Mouse (Mus musculus) hindbrain, embryonic 13.5 days (tissue): ENCODE measurements at regions not wholly inside any gene's neighbourhood (a gene's known extent, or its start where the extent isn't known, plus 50 kb on each side); places are given as distances from the start of the nearest gene placed in this dataset.

Experiments
- ATAC-seq: fragments of 200-750 bp; cut with Nextera tagmentation; 2 replicates; pipeline ENCODE4 v1.8.0; 2017; ENCODE audit warnings: moderate TSS enrichment; ENCODE audit not compliant: low FRiP score
- H3K27ac ChIP-seq: fragments of 300-500 bp; sonication (generic); 2 replicates; pipeline ENCODE4 v1.5.1; 2015; ENCODE audit warnings: inconsistent platforms, mild to moderate bottlenecking, moderate library complexity
- H3K27me3 ChIP-seq: fragments of 300-500 bp; sonication (generic); 2 replicates; pipeline ENCODE4 v1.6.1; 2015; ENCODE audit warnings: mild to moderate bottlenecking, inconsistent platforms
- H3K36me3 ChIP-seq: fragments of 300-500 bp; sonication (generic); 2 replicates; pipeline ENCODE4 v1.6.1; 2015; ENCODE audit warnings: mild to moderate bottlenecking, inconsistent platforms
- H3K4me1 ChIP-seq: fragments of 300-500 bp; sonication (generic); replicated peaks from 2 replicates; pipeline ENCODE4 v1.6.1; 2015; ENCODE audit warnings: inconsistent platforms
- H3K4me2 ChIP-seq: fragments of 300-500 bp; sonication (generic); 2 replicates; pipeline ENCODE4 v1.6.1; 2015; ENCODE audit warnings: inconsistent platforms, mild to moderate bottlenecking, moderate library complexity
- H3K4me3 ChIP-seq: fragments of 300-500 bp; sonication (generic); 2 replicates; pipeline ENCODE4 v1.5.1; 2015; ENCODE audit warnings: mild to moderate bottlenecking, inconsistent platforms
- H3K9ac ChIP-seq: fragments of 300-500 bp; sonication (generic); 2 replicates; pipeline ENCODE4 v1.6.1; 2015; ENCODE audit warnings: mild to moderate bottlenecking, inconsistent platforms
- H3K9me3 ChIP-seq: fragments of 300-500 bp; sonication (generic); 2 replicates; pipeline ENCODE4 v1.6.1; 2016; ENCODE audit warnings: inconsistent platforms
- WGBS: fragments of 180-500 bp; shearing (Covaris S2); methylation state at CpG from one replicate; pipeline ENCODE4 v1.1.7; 2015; 5-methylcytosine and 5-hydroxymethylcytosine counted together

- Histone ChIP-seq H3K4me1 (no peaks in the 10 kb centered on the region), H3K9me3 (no peaks in the 10 kb centered on the region), H3K9ac (no peak overlapping the region), H3K4me2 (no peak overlapping the region), H3K36me3 (no peaks in the 10 kb centered on the region), H3K4me3 (no peak overlapping the region), H3K27ac (no peak overlapping the region), H3K27me3 (no peaks in the 10 kb centered on the region)
- ATAC-seq, result no peak
- 86% methylated on average over 3 of the region's 3 CpGs for WGBS
These were observed 76.5 kb upstream of the Tnfaip3 start for GRCm38 (mm10) chr10:19091949-19092348.

GRCm38 (mm10) chr10:19091110-19091509 is 75.7 kb upstream of the Tnfaip3 start:
- H3K4me2 ChIP-seq, result no peak overlapping the region
- no peaks in the 10 kb centered on the region for H3K4me1 ChIP-seq
- H3K4me3 ChIP-seq, result no peak overlapping the region
- H3K27ac ChIP-seq, result no peak overlapping the region
- 62% methylated on average over 3 of the region's 3 CpGs for WGBS
- H3K36me3 ChIP-seq, result no peaks in the 10 kb centered on the region
- H3K27me3 ChIP-seq, result no peaks in the 10 kb centered on the region
- H3K9me3 ChIP-seq, result no peaks in the 10 kb centered on the region
- no peak overlapping the region for H3K9ac ChIP-seq
- no peak for ATAC-seq

GRCm38 (mm10) chr10:19086995-19087394 is 71.5 kb upstream of the Tnfaip3 start:
- Histone ChIP-seq H3K27ac (no peak overlapping the region), H3K4me3 (no peak overlapping the region), H3K27me3 (no peaks in the 10 kb centered on the region), H3K4me2 (no peak overlapping the region), H3K9me3 (no peaks in the 10 kb centered on the region), H3K4me1 (no peaks in the 10 kb centered on the region), H3K9ac (no peak overlapping the region), H3K36me3 (no peaks in the 10 kb centered on the region)
- WGBS, result 90% methylated on average over 1 of the region's 1 CpGs
- ATAC-seq, result no peak

- no peak overlapping the region for H3K4me3 ChIP-seq
- H3K27me3 ChIP-seq, result no peaks in the 10 kb centered on the region
- H3K4me2 ChIP-seq, result no peak overlapping the region
- H3K9me3 ChIP-seq, result no peaks in the 10 kb centered on the region
- no peak overlapping the region for H3K9ac ChIP-seq
- no peak overlapping the region for H3K27ac ChIP-seq
- H3K36me3 ChIP-seq, result no peaks in the 10 kb centered on the region
- no peak for ATAC-seq
- no peaks in the 10 kb centered on the region for H3K4me1 ChIP-seq
- WGBS, result 89% methylated on average over 4 of the region's 4 CpGs
These were observed 66.7 kb upstream of the Tnfaip3 start for GRCm38 (mm10) chr10:19082136-19082535.

- no peaks in the 10 kb centered on the region for H3K4me1 ChIP-seq
- H3K36me3 ChIP-seq, result no peaks in the 10 kb centered on the region
- H3K4me2 ChIP-seq, result no peak overlapping the region
- no peak overlapping the region for H3K9ac ChIP-seq
- no peak overlapping the region for H3K4me3 ChIP-seq
- 82% methylated on average over 4 of the region's 4 CpGs for WGBS
- H3K27ac ChIP-seq, result no peak overlapping the region
- H3K27me3 ChIP-seq, result no peaks in the 10 kb centered on the region
- no peak for ATAC-seq
- H3K9me3 ChIP-seq, result no peaks in the 10 kb centered on the region
These were observed 62.6 kb upstream of the Tnfaip3 start for GRCm38 (mm10) chr10:19078047-19078446.

- Histone ChIP-seq H3K27ac (no peak overlapping the region), H3K9ac (no peak overlapping the region), H3K36me3 (no peaks in the 10 kb centered on the region), H3K9me3 (no peaks in the 10 kb centered on the region), H3K4me2 (no peak overlapping the region), H3K4me3 (no peak overlapping the region), H3K4me1 (no peaks in the 10 kb centered on the region), H3K27me3 (no peaks in the 10 kb centered on the region)
- no peak for ATAC-seq
- 89% methylated on average over 5 of the region's 5 CpGs for WGBS
These were observed 52.9 kb upstream of the Tnfaip3 start for GRCm38 (mm10) chr10:19068377-19068776.

- WGBS, result 82% methylated on average over 3 of the region's 3 CpGs
- Histone ChIP-seq H3K4me2 (no peak overlapping the region), H3K9ac (no peak overlapping the region), H3K4me3 (no peak overlapping the region), H3K27ac (no peak overlapping the region), H3K4me1 (no peaks in the 10 kb centered on the region), H3K27me3 (no peaks in the 10 kb centered on the region), H3K9me3 (no peaks in the 10 kb centered on the region), H3K36me3 (no peaks in the 10 kb centered on the region)
- no peak for ATAC-seq
These were observed 52.2 kb upstream of the Tnfaip3 start for GRCm38 (mm10) chr10:19067623-19068022.

GRCm38 (mm10) chr10:19066821-19067350 is 51.4 kb upstream of the Tnfaip3 start:
- Histone ChIP-seq H3K36me3 (no peaks in the 10 kb centered on the region), H3K27ac (no peak overlapping the region), H3K4me2 (no peak overlapping the region), H3K4me3 (no peak overlapping the region), H3K9me3 (no peaks in the 10 kb centered on the region), H3K9ac (no peak overlapping the region), H3K4me1 (no peaks in the 10 kb centered on the region), H3K27me3 (no peaks in the 10 kb centered on the region)
- no peak for ATAC-seq
- 96% methylated on average over 5 of the region's 5 CpGs for WGBS
